Mouse (Mus musculus) liver, embryonic 11.5 days (tissue): ENCODE measurements at regions not wholly inside any gene's neighbourhood (a gene's known extent, or its start where the extent isn't known, plus 50 kb on each side); places are given as distances from the start of the nearest gene placed in this dataset.
A peak's percentile ranks its signal among the peaks of the same experiment; 100 is the strongest.

Experiments
- ATAC-seq: fragments of 200-750 bp; cut with Nextera tagmentation; replicated peaks from 2 replicates; pipeline ENCODE4 v1.8.0; 2017; ENCODE audit warnings: moderate number of reproducible peaks, mild to moderate bottlenecking, moderate TSS enrichment, moderate library complexity; ENCODE audit not compliant: low FRiP score
- DNase-seq: peaks from one replicate; pipeline ENCODE4 v3.0.0-alpha.2; 2017; ENCODE audit warnings: low spot score
- H3K27ac ChIP-seq: fragments of 300-500 bp; sonication (generic); 2 replicates; pipeline ENCODE4 v1.5.1; 2014; ENCODE audit warnings: mild to moderate bottlenecking, low read depth, low read length, control low read depth
- H3K27me3 ChIP-seq: fragments of 300-500 bp; sonication (generic); replicated peaks from 2 replicates; pipeline ENCODE4 v1.6.1; 2014; ENCODE audit warnings: low read length, mixed read lengths; ENCODE audit not compliant: control insufficient read depth, insufficient read depth
- H3K36me3 ChIP-seq: fragments of 300-500 bp; sonication (generic); 2 replicates; pipeline ENCODE4 v1.6.1; 2014; ENCODE audit warnings: mild to moderate bottlenecking, low read length, moderate library complexity, mixed read lengths; ENCODE audit not compliant: control insufficient read depth, insufficient read depth
- H3K4me1 ChIP-seq: fragments of 300-500 bp; sonication (generic); replicated peaks from 2 replicates; pipeline ENCODE4 v1.6.1; 2014; ENCODE audit warnings: low read length, mixed read lengths; ENCODE audit not compliant: control insufficient read depth, insufficient read depth
- H3K4me2 ChIP-seq: fragments of 300-500 bp; sonication (generic); 2 replicates; pipeline ENCODE4 v1.6.1; 2014; ENCODE audit warnings: mild to moderate bottlenecking, control low read depth, moderate library complexity
- H3K4me3 ChIP-seq: fragments of 300-500 bp; sonication (generic); 2 replicates; pipeline ENCODE4 v1.5.1; 2014; ENCODE audit warnings: low read depth, low read length, control low read depth
- H3K9ac ChIP-seq: fragments of 300-500 bp; sonication (generic); 2 replicates; pipeline ENCODE4 v1.6.1; 2014; ENCODE audit warnings: low read depth, low read length, control low read depth
- H3K9me3 ChIP-seq: fragments of 300-500 bp; sonication (generic); 2 replicates; pipeline ENCODE4 v1.6.1; 2016; ENCODE audit warnings: low read length, inconsistent platforms, mixed read lengths; ENCODE audit not compliant: control insufficient read depth
- WGBS: fragments of 180-500 bp; shearing (Covaris S2); extraction: QIAGEN DNeasy Blood & Tissue Kit; methylation state at CpG from one replicate; pipeline ENCODE4 v1.1.7; 2014; 5-methylcytosine and 5-hydroxymethylcytosine counted together

DNA sequence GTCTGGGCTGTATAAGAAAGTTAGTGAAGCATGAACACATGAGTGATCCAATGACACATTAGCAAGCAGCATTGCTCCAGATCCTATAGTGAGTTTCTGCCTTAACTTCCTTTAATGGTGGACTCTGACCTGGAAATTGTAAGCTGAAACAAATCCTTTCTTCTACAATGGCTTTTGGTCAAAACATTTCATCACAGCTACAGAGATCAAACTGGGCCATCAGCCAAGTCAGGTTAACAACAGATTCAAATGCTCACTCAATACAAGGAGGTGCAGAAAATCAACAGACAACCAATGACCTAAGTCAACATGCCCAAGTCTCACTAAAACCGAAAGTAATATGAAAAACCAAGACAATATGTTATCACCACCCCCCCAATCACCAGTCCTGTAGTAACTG is 91.9 kb upstream of the Map9 start:
- no peak overlapping the region for H3K9ac ChIP-seq
- no peak overlapping the region for H3K4me2 ChIP-seq
- no peaks in the 10 kb centered on the region for H3K27me3 ChIP-seq
- H3K27ac ChIP-seq = no peak overlapping the region
- H3K4me1 ChIP-seq = no peaks in the 10 kb centered on the region
- ATAC-seq = no peak
- no peaks in the 10 kb centered on the region for H3K9me3 ChIP-seq
- H3K4me3 ChIP-seq = no peak overlapping the region
- WGBS = 72% methylated on average over 1 of the region's 1 CpGs
- no peaks in the 10 kb centered on the region for H3K36me3 ChIP-seq
- no peak for DNase-seq

DNA sequence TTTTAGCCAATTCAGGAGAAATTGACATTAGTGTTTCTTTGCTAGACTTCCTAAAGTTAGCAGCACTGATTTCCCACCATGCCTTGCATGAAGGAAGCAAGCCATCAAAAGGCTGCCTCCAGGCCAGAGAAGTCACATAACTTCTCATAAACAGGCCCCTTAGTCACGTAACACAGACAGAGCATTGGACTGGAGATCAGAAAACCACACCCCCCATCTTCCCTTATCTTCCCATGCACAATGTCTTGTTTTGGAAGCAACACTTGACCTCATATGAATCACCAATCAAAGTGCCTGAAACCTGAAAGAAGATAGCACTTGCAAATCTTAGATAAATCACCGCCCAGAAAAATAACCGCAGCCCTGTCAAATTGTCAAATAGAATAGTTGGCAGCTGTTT is 95.9 kb upstream of the Map9 start:
- 50% methylated on average over 3 of the region's 3 CpGs for WGBS
- Histone ChIP-seq H3K4me3 (no peak overlapping the region), H3K27ac (no peak overlapping the region), H3K4me1 (no peaks in the 10 kb centered on the region), H3K4me2 (no peak overlapping the region), H3K9ac (no peak overlapping the region), H3K9me3 (no peaks in the 10 kb centered on the region), H3K27me3 (no peaks in the 10 kb centered on the region), H3K36me3 (no peaks in the 10 kb centered on the region)
- ATAC-seq (no peak), DNase-seq (no peak)

DNA sequence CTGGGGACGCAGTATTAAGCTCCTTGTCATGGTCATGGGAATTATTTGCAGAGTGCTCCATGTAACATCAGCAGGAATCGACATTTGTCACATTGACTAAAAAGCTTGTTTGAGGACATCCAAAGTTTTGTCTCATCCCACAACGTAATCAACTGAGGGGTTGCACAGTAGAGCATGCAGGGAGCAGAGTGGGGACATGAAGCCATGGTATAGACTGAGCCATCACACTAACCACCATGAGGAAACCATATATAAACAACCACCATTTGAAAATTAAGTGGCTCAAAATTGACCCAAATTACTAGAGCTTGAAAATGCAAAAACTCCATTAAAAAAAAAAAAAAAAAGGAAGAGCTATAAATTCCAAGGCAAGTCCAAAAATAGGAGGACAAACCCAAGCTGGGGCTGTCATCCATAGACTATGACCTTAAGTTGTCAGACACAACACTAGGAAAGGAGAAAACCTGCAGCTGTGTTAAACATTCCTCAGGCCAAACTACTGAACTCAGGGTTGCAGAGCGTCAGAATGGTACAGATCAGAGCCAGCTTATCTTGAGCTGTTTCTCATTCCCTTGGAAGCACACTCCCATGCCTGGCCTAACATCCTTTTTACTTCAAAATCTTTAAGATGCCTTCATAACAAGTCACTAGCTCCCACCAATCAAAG is 97.7 kb upstream of the Map9 start:
- H3K4me1 ChIP-seq = no peaks in the 10 kb centered on the region
- DNase-seq (no peak), ATAC-seq (no peak)
- no peak overlapping the region for H3K9ac ChIP-seq
- no peaks in the 10 kb centered on the region for H3K27me3 ChIP-seq
- H3K9me3 ChIP-seq = no peaks in the 10 kb centered on the region
- WGBS = 67% methylated on average over 4 of the region's 4 CpGs
- no peak overlapping the region for H3K27ac ChIP-seq
- no peak overlapping the region for H3K4me3 ChIP-seq
- H3K4me2 ChIP-seq = no peak overlapping the region
- H3K36me3 ChIP-seq = no peaks in the 10 kb centered on the region

DNA sequence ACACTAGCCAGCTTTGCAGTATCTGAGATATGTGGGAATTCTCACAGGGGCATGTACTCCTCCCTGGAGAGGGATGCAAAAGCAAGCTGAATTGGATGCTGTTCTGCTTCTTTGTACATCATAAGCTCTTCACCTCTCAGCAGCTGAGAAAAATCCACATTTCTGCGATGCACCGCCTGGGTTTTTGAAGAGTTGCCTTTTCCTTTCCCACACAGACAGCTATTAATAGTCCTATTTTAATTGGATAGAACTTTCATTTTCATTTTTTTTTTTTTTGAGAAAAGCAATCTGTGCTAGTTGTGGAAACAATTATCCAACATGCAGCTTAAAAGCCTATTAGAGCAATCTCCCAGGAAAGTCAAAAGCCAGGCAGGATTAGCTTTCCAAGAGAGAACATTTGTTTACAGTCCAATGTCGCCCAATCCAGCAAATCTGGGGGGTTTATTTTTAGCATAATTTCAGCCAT is 105.2 kb upstream of the Gucy1a1 start:
- H3K27me3 ChIP-seq = no peaks in the 10 kb centered on the region

DNA sequence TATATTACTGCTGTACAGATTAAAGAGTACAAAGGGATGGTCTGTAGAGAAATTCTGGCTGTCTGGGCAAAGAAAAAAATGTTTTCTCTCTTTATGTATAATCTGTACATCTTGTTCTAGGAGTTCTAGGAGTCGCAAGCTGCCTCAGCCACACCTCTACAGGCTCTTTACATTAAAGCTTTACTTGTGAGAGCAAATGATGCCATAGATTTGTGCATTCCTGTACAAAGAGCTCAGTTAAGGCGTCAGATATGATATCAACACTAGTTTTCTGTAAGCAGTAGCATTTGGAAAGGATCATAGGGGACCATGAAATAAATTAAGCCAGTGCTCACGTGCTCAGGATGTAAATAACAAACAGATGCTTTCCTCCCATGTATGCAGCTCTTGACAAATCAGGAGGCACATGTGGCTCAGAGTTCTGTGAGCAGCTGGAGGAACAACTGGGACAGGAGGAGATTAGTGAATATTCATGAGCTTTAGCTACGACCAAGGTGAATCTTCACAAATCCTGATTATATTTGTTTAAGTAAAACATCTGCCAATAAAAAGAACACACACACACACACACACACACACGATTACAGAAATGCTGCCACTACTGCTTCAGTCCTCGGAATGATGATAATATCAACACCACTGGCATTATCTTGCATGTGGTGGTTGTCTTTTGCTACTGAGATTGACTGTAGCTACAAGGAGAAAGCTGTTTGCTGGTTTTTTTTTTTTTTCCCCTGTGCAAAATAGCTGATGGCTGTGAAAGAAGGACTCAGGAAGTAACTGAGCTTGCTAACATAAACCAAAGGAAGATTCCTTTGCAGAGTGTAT is 104.6 kb upstream of the Gucy1a1 start:
- ATAC-seq (no peak), DNase-seq (no peak)
- no peaks in the 10 kb centered on the region for H3K27me3 ChIP-seq
- 51% methylated on average over 6 of the region's 6 CpGs for WGBS
- no peak overlapping the region for H3K4me3 ChIP-seq
- H3K9me3 ChIP-seq = no peaks in the 10 kb centered on the region
- peak overlapping the region; percentile 35; the same call in 1 of the 2 replicates for H3K27ac ChIP-seq
- no peaks in the 10 kb centered on the region for H3K4me1 ChIP-seq
- H3K9ac ChIP-seq = no peak overlapping the region
- no peak overlapping the region for H3K4me2 ChIP-seq
- H3K36me3 ChIP-seq = no peaks in the 10 kb centered on the region

More for the DNA sequence above, 105.2 kb upstream of the Gucy1a1 start:
- H3K27ac ChIP-seq = no peak overlapping the region
- no peaks in the 10 kb centered on the region for H3K9me3 ChIP-seq
- H3K4me2 ChIP-seq = no peak overlapping the region
- ATAC-seq (0 out of 2 replicates have a peak, but pooled peaks have one; percentile 31), DNase-seq (no peak)
- H3K9ac ChIP-seq = no peak overlapping the region
- H3K4me1 ChIP-seq = no peaks in the 10 kb centered on the region
- 71% methylated on average over 3 of the region's 3 CpGs for WGBS
- H3K36me3 ChIP-seq = no peaks in the 10 kb centered on the region
- H3K4me3 ChIP-seq = no peak overlapping the region

DNA sequence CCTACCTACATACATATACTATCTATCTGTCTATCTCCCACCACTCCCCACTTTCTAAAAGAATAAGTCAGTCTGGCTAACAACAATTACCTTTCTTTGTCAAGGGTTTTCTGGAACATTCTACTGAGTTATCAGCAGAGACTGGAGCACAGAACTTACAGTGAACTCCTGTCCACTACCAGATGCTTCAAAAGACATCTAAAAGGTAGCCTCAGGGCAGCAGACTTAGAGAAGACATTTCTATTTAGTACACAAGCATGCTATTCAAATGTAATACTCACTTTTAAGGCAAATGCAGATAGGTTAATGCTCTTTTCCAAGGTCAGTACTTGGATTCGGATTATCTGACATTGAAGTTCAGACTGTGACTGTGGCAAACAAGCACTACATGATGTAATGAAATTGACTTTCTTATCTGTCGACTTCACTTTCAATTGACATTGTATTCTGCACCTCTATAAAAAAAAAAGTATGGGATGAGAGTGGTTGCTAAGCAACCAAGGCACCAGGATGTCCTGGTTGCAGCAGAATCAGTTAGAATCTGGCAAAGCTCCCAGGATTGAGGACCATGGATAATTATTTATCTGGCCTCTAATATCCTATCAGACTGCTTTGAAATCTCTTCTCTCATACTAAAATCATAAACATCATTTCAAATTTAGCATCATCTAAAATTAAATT is 90.9 kb upstream of the Gucy1a1 start:
- H3K4me1 ChIP-seq = no peaks in the 10 kb centered on the region
- H3K4me3 ChIP-seq = no peak overlapping the region
- H3K9ac ChIP-seq = no peak overlapping the region
- WGBS = 70% methylated on average over 2 of the region's 2 CpGs
- no peak overlapping the region for H3K27ac ChIP-seq
- no peaks in the 10 kb centered on the region for H3K9me3 ChIP-seq
- no peaks in the 10 kb centered on the region for H3K36me3 ChIP-seq
- H3K27me3 ChIP-seq = no peaks in the 10 kb centered on the region
- ATAC-seq (no peak), DNase-seq (no peak)
- no peak overlapping the region for H3K4me2 ChIP-seq

DNA sequence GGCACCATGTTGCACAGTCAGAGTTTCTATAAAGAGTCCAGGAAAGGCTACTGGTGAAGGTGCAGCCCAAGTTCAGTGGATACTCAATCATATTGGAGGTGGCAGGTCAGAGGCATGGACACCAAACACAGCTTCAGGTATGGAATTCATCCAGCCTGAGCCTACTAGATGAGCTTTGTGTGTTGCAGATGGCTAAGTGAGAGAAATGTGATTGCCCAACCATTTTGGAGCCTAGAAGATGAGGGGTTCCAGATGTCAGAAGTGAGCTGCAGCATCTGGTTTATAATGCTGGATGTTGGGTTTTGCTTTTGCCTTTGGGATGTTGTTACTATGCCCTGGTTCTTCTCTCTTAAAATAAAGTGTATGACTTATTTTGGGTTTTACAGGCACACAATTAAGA is 88.7 kb upstream of the Gucy1a1 start:
- Histone ChIP-seq H3K27me3 (no peaks in the 10 kb centered on the region), H3K36me3 (no peaks in the 10 kb centered on the region), H3K27ac (no peak overlapping the region), H3K4me3 (no peak overlapping the region), H3K9ac (no peak overlapping the region), H3K4me2 (no peak overlapping the region), H3K9me3 (no peaks in the 10 kb centered on the region), H3K4me1 (no peaks in the 10 kb centered on the region)
- ATAC-seq = no peak
- no peak for DNase-seq

DNA sequence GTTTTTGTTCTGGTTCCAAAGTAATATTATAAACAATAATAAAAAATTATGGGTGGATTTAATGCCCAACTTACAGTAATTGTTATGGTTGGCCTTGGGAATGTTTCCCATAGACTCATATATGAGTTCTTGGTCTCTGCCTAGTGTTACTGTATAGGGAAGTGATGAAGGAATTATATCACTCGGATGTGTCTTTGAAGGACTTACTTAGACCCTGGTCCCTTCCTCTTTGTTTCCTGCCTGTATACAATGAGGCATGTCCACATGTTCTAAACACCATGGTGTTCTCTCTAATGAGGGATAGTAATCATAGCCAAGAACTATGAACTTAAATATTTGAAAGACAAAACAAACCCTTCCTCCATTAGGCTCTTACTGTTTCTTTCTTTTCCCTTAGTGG is 77.8 kb upstream of the Gucy1a1 start:
- DNase-seq (no peak), ATAC-seq (no peak)
- Histone ChIP-seq H3K4me1 (no peaks in the 10 kb centered on the region), H3K9me3 (no peaks in the 10 kb centered on the region), H3K27me3 (no peaks in the 10 kb centered on the region), H3K36me3 (no peaks in the 10 kb centered on the region), H3K4me3 (no peak overlapping the region), H3K9ac (no peak overlapping the region), H3K4me2 (no peak overlapping the region), H3K27ac (no peak overlapping the region)
- WGBS = 70% methylated on average over 1 of the region's 1 CpGs
